Mouse (Mus musculus): Measurements from ENCODE around the gene D5Ertd579e.
"Not testable (repeated sequence)": the region's sequence is repeated elsewhere in the genome, so short reads cannot be mapped to it uniquely, and the experiment has no call there.

Gene D5Ertd579e

GRCm38 (mm10) chr5:36683586-36683985, 12.2 kb downstream of the D5Ertd579e start:
- no peak for DNase-seq (ENCODE audit: low spot score in 2 of 2)

GRCm38 (mm10) chr5:36681219-36681618, 14.6 kb downstream of the D5Ertd579e start:
- DNase-seq (ENCODE audit: low spot score in 2 of 2): no peak

GRCm38 (mm10) chr5:36679918-36680598, 15.8 kb downstream of the D5Ertd579e start:
- no peak for DNase-seq (ENCODE audit: low spot score in 2 of 2)

GRCm38 (mm10) chr5:36678799-36679198, 17.0 kb downstream of the D5Ertd579e start:
- DNase-seq (ENCODE audit: low spot score in 2 of 2): no peak

- DNase-seq (ENCODE audit: low spot score in 2 of 2): no peak
These were observed 17.9 kb downstream of the D5Ertd579e start for GRCm38 (mm10) chr5:36677907-36678306.

GRCm38 (mm10) chr5:36675466-36675865, 20.4 kb downstream of the D5Ertd579e start:
- DNase-seq (ENCODE audit: low spot score in 2 of 2): no peak

GRCm38 (mm10) chr5:36674658-36675433, 21.0 kb downstream of the D5Ertd579e start:
- no peak for DNase-seq (ENCODE audit: low spot score in 2 of 2)

- peak; percentile 66 to 67 for DNase-seq (ENCODE audit: low spot score in 2 of 2)
These were observed 26.5 kb downstream of the D5Ertd579e start for GRCm38 (mm10) chr5:36669021-36670008.

GRCm38 (mm10) chr5:36668572-36668971, 27.3 kb downstream of the D5Ertd579e start:
- no peak for DNase-seq (ENCODE audit: low spot score in 2 of 2)

- DNase-seq (ENCODE audit: low spot score in 2 of 2): not testable (repeated sequence)
These were observed 27.8 kb downstream of the D5Ertd579e start for GRCm38 (mm10) chr5:36667986-36668385.

GRCm38 (mm10) chr5:36667165-36667564, 28.7 kb downstream of the D5Ertd579e start:
- no peak for DNase-seq (ENCODE audit: low spot score in 2 of 2)

GRCm38 (mm10) chr5:36666699-36667098, 29.1 kb downstream of the D5Ertd579e start:
- not testable (repeated sequence) for DNase-seq (ENCODE audit: low spot score in 2 of 2)

- no peak for DNase-seq (ENCODE audit: low spot score in 2 of 2)
These were observed 32.5 kb downstream of the D5Ertd579e start for GRCm38 (mm10) chr5:36663329-36663728.

GRCm38 (mm10) chr5:36660977-36661760, 34.7 kb downstream of the D5Ertd579e start:
- DNase-seq (ENCODE audit: low spot score in 2 of 2): not testable (repeated sequence)

- no peak for DNase-seq (ENCODE audit: low spot score in 2 of 2)
These were observed 70.2 kb downstream of the D5Ertd579e start for GRCm38 (mm10) chr5:36625612-36626011.

GRCm38 (mm10) chr5:36623670-36624069, 72.2 kb downstream of the D5Ertd579e start:
- DNase-seq (ENCODE audit: low spot score in 2 of 2): no peak

GRCm38 (mm10) chr5:36621058-36621449, 74.8 kb downstream of the D5Ertd579e start:
- no peak for DNase-seq (ENCODE audit: low spot score in 2 of 2)

- no peak for DNase-seq (ENCODE audit: low spot score in 2 of 2)
These were observed 75.3 kb downstream of the D5Ertd579e start for GRCm38 (mm10) chr5:36620409-36621057.

- DNase-seq (ENCODE audit: low spot score in 2 of 2): no peak
These were observed 76.9 kb downstream of the D5Ertd579e start for GRCm38 (mm10) chr5:36618890-36619289.

GRCm38 (mm10) chr5:36618356-36618755, 77.5 kb downstream of the D5Ertd579e start:
- no peak for DNase-seq (ENCODE audit: low spot score in 2 of 2)

GRCm38 (mm10) chr5:36614124-36614523, 81.7 kb downstream of the D5Ertd579e start:
- no peak for DNase-seq (ENCODE audit: low spot score in 2 of 2)
